Mouse (Mus musculus) liver, embryonic 16.5 days (tissue): Measurements from ENCODE around the gene Zfp281. TPM values are rescaled to one million over a fixed set of nuclear protein-coding genes. Genes with fewer than 3 reads are reported as not detected.

Experiments
- ATAC-seq: fragments of 200-750 bp; cut with Nextera tagmentation; 2 replicates; pipeline ENCODE4 v1.8.0; 2017; ENCODE audit warnings: low read depth, mild to moderate bottlenecking, moderate number of reproducible peaks, moderate library complexity
- H3K27ac ChIP-seq: fragments of 300-500 bp; sonication (generic); 2 replicates; pipeline ENCODE4 v1.5.1; 2014; ENCODE audit warnings: mild to moderate bottlenecking, low read length
- H3K27me3 ChIP-seq: fragments of 300-500 bp; sonication (generic); 2 replicates; pipeline ENCODE4 v1.6.1; 2014; ENCODE audit warnings: low read depth, low read length, mixed read lengths; ENCODE audit not compliant: control insufficient read depth, insufficient read depth
- H3K36me3 ChIP-seq: fragments of 300-500 bp; sonication (generic); 2 replicates; pipeline ENCODE4 v1.6.1; 2014; ENCODE audit warnings: mild to moderate bottlenecking; ENCODE audit not compliant: control insufficient read depth, insufficient read depth
- H3K4me1 ChIP-seq: fragments of 300-500 bp; sonication (generic); 2 replicates; pipeline ENCODE4 v1.6.1; 2014; ENCODE audit warnings: low read depth, low read length, mixed read lengths; ENCODE audit not compliant: control insufficient read depth
- H3K4me2 ChIP-seq: fragments of 300-500 bp; sonication (generic); 2 replicates; pipeline ENCODE4 v1.6.1; 2014; ENCODE audit warnings: low read depth, low read length, mixed read lengths
- H3K4me3 ChIP-seq: fragments of 300-500 bp; sonication (generic); 2 replicates; pipeline ENCODE4 v1.5.1; 2014; ENCODE audit warnings: low read depth, mild to moderate bottlenecking, low read length
- H3K9ac ChIP-seq: fragments of 300-500 bp; sonication (generic); 2 replicates; pipeline ENCODE4 v1.6.1; 2014; ENCODE audit warnings: low read depth, low read length
- H3K9me3 ChIP-seq: fragments of 300-500 bp; sonication (generic); replicated peaks from 2 replicates; pipeline ENCODE4 v1.6.1; 2016; ENCODE audit warnings: low read length; ENCODE audit not compliant: control insufficient read depth
- WGBS: fragments of 180-500 bp; shearing (Covaris S2); extraction: QIAGEN DNeasy Blood & Tissue Kit; methylation state at CpG from one replicate; pipeline ENCODE4 v1.1.7; 2014; ENCODE audit not compliant: insufficient replicate concordance; 5-methylcytosine and 5-hydroxymethylcytosine counted together
- polyA plus RNA-seq: library from polyadenylated mRNA; unstranded; fragments of >200 nt; fragmentation: Nextera tagmentation; extraction: Ambion mirVana; gene quantifications from 2 replicates; pipeline ENCODE4 v1.2.1, GENCODE M21; 2015

The Zfp281 gene
- polyA plus RNA-seq, 1 experiment from 2014 or later = 6.4 TPM

DNA sequence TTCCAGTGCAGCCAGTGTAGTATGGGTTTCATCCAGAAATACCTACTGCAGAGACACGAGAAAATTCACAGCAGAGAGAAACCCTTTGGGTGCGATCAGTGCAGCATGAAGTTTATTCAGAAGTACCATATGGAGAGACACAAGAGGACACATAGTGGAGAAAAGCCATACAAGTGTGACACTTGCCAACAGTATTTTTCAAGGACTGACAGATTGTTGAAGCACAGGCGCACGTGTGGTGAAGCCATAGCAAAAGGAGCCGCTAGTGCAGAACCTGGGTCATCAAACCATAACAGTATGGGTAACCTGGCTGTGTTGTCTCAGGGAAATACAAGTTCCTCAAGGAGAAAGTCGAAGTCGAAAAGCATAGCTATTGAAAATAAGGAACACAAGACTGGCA, 1.4 kb downstream of the Zfp281 start:
- peaks cover 20% of the 10 kb centered on the region for H3K4me1 ChIP-seq
- H3K4me3 ChIP-seq = peak overlapping the region; percentile 89
- peak overlapping the region; percentile 74 for H3K4me2 ChIP-seq
- H3K27me3 ChIP-seq = no peaks in the 10 kb centered on the region
- no peak overlapping the region for H3K27ac ChIP-seq
- no peaks in the 10 kb centered on the region for H3K36me3 ChIP-seq
- no peaks in the 10 kb centered on the region for H3K9me3 ChIP-seq
- H3K9ac ChIP-seq = no peak overlapping the region
- no peak for ATAC-seq
- 76% methylated on average over 7 of the region's 7 CpGs for WGBS

DNA sequence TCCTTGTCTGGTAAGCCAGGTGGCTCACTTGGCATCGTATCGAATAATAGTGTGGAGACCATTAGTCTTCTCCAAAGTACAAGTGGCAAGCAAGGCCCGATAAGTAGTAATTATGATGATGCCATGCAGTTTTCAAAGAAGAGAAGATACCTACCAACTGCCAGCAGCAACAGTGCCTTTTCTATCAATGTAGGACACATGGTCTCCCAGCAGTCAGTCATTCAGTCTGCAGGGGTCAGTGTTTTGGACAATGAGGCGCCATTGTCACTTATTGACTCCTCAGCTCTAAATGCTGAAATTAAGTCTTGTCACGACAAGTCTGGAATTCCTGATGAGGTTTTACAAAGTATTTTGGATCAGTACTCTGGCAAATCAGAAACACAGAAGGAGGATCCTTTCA, 2.1 kb downstream of the Zfp281 start:
- Histone ChIP-seq H3K4me3 (no peak overlapping the region), H3K4me2 (0 out of 2 replicates have a peak overlapping the region, but pooled peaks have one; percentile 74), H3K4me1 (peaks cover 20% of the 10 kb centered on the region), H3K9ac (no peak overlapping the region), H3K9me3 (no peaks in the 10 kb centered on the region), H3K36me3 (no peaks in the 10 kb centered on the region), H3K27ac (no peak overlapping the region), H3K27me3 (no peaks in the 10 kb centered on the region)
- WGBS = 77% methylated on average over 5 of the region's 5 CpGs
- no peak for ATAC-seq

DNA sequence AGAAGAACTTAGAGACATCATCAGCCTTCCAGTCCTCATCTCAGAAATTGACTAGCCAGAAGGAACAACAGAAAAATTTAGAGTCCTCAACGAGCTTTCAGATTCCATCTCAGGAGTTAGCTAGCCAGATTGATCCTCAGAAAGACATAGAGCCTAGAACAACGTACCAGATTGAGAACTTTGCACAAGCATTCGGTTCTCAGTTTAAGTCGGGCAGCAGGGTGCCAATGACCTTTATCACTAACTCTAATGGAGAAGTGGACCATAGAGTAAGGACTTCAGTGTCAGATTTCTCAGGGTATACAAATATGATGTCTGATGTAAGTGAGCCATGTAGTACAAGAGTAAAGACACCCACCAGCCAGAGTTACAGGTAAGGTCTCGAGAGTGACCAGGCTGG, 2.9 kb downstream of the Zfp281 start:
- Histone ChIP-seq H3K9ac (no peak overlapping the region), H3K4me3 (peak overlapping the region; percentile 15)
- 63% methylated on average over 5 of the region's 5 CpGs for WGBS

DNA sequence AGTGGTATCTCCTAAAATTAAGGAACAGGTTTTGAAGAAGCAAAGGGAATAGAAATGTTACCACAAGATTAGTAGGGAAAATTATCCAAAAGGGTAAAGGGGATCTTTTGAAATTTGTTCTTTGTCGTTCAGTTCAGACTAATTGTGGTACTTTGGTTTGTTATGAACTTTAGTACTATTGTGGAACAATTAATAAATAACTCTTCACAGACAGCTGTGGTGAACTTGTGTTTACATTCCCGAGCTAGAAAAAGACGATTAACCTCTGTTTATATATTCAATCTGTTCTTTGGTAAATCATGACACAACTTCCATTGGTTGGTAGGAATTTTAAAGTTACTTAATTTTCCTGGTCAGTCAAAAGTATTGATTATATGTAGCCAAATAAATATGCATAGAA, 8.2 kb downstream of the Zfp281 start:
- WGBS = 56% methylated on average over 3 of the region's 3 CpGs
- Histone ChIP-seq H3K4me2 (no peak overlapping the region), H3K36me3 (no peaks in the 10 kb centered on the region), H3K27me3 (no peaks in the 10 kb centered on the region), H3K9me3 (no peaks in the 10 kb centered on the region), H3K9ac (no peak overlapping the region), H3K4me1 (no peaks in the 10 kb centered on the region; the same call in 1 of the 2 replicates), H3K27ac (no peak overlapping the region), H3K4me3 (no peak overlapping the region)
- no peak for ATAC-seq

More for the DNA sequence above, 2.9 kb downstream of the Zfp281 start:
- H3K9me3 ChIP-seq = no peaks in the 10 kb centered on the region
- no peaks in the 10 kb centered on the region for H3K36me3 ChIP-seq
- H3K27ac ChIP-seq = no peak overlapping the region
- H3K27me3 ChIP-seq = no peaks in the 10 kb centered on the region
- H3K4me2 ChIP-seq = peak overlapping the region; percentile 18
- peaks cover 20% of the 10 kb centered on the region for H3K4me1 ChIP-seq
- ATAC-seq = no peak

DNA sequence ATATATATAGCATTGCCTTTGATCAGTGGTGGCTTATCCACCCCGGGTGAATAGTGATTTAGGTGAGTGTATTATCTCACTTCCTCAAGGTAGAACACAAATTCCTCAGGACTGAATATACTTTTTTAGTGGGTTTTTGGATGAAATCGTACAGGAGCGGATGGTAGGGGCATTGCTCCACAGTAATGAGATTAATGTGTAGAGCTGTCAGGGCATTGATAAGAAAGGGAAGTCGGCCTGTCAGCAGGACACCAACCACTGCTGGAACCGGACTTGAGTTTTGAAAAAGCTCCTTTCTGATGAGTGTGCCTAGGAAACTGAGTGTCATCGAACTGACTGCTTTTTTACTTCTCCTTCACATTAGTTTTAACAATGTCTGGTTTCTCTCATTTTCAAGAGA, 10.9 kb downstream of the Zfp281 start:
- Histone ChIP-seq H3K36me3 (no peaks in the 10 kb centered on the region), H3K4me2 (no peak overlapping the region), H3K4me1 (no peaks in the 10 kb centered on the region), H3K27me3 (no peaks in the 10 kb centered on the region), H3K27ac (no peak overlapping the region), H3K4me3 (no peak overlapping the region), H3K9ac (no peak overlapping the region), H3K9me3 (no peaks in the 10 kb centered on the region)
- no peak for ATAC-seq
- 22% methylated on average over 6 of the region's 6 CpGs for WGBS

DNA sequence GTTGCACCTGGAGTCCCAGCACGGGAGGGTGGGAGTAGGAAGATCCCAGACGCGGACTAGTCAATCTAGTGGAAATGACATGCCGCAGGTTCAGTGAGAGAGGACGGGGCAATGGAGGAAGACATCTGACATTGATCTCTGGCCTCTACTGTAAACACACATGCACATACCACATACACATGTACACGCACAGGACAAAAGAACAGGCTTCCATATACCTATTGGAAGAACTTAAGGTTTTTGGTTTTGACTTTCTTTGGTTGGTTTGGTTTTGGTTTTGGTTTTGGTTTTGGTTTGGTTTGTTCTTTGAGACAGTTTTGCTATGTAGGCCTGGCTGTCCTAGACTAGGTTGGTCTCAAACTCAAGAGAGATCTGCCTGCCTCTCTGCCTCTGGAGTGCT, 12.2 kb downstream of the Zfp281 start:
- H3K27ac ChIP-seq = no peak overlapping the region
- H3K27me3 ChIP-seq = no peaks in the 10 kb centered on the region
- H3K36me3 ChIP-seq = no peaks in the 10 kb centered on the region
- no peaks in the 10 kb centered on the region for H3K9me3 ChIP-seq
- H3K4me3 ChIP-seq = no peak overlapping the region
- no peak overlapping the region for H3K4me2 ChIP-seq
- H3K9ac ChIP-seq = no peak overlapping the region
- no peaks in the 10 kb centered on the region for H3K4me1 ChIP-seq
- ATAC-seq = no peak
- 74% methylated on average over 6 of the region's 6 CpGs for WGBS

DNA sequence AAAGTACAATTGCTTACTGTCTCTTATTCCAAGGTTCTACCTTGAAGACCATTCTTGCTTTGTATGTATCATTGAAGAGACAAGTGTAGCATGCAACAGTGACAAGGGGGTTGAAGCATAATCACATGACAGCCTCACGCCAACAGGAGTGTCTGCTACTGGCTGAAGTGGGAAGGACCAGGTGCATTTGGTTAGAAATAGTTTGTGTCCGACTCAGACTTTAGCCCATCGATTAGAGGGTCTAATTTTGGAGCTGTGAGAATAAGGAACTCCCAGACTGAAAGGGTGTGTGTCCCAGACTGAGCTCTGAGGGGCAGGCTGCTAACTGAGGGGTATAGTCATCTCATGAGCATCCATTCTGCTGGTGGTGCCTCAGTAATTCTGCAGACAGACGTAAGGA, 13.0 kb downstream of the Zfp281 start:
- no peak overlapping the region for H3K9ac ChIP-seq

DNA sequence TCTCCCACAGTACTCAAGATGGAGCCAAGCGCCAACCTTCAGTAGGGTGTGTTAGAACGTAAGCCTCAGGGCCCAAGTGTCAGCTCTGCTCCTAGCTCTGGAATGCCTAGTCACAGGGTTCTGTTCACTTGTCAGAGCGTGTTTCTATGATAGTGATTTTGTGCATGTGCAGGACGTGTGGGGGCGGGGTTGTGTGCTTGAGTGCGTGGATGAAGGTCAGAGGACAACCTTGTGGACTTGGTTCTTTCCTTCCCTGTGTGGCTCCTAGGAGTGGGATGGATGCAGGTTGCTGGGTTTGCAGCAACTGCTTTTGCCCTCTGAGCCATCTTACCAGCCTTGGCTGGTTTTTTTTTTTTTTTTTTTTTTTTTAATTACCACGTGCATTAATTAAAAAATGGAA, 13.5 kb downstream of the Zfp281 start:
- 58% methylated on average over 7 of the region's 7 CpGs for WGBS

More for the DNA sequence above, 13.0 kb downstream of the Zfp281 start:
- Histone ChIP-seq H3K9me3 (no peaks in the 10 kb centered on the region), H3K4me3 (no peak overlapping the region), H3K27ac (no peak overlapping the region), H3K36me3 (no peaks in the 10 kb centered on the region), H3K27me3 (no peaks in the 10 kb centered on the region), H3K4me2 (no peak overlapping the region), H3K4me1 (no peaks in the 10 kb centered on the region)
- ATAC-seq = no peak
- 62% methylated on average over 4 of the region's 4 CpGs for WGBS

DNA sequence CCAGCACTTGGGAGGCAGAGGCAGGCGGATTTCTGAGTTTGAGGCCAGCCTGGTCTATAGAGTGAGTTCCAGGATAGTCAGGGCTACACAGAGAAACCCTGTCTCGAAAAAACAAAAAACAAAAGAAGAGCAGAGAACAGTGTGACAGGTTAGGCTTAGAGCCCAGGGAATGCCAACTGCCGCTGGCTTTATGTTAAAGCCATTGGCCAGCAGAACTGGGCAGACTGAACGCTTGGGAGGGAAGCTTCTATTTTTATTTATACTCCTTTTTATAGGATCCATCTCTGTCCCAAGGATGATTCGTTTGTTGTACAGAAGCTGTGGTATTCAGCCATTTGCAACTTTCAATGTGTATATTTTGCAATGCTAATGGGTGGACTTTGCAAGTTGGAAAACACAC, 14.0 kb downstream of the Zfp281 start:
- H3K27me3 ChIP-seq = no peaks in the 10 kb centered on the region
- H3K27ac ChIP-seq = no peak overlapping the region
- H3K9me3 ChIP-seq = no peaks in the 10 kb centered on the region
- ATAC-seq = no peak
- no peaks in the 10 kb centered on the region for H3K4me1 ChIP-seq
- no peak overlapping the region for H3K4me2 ChIP-seq
- H3K9ac ChIP-seq = no peak overlapping the region
- H3K36me3 ChIP-seq = no peaks in the 10 kb centered on the region
- no peak overlapping the region for H3K4me3 ChIP-seq
- 67% methylated on average over 5 of the region's 5 CpGs for WGBS

More for the DNA sequence above, 13.5 kb downstream of the Zfp281 start:
- Histone ChIP-seq H3K9ac (no peak overlapping the region), H3K27ac (no peak overlapping the region), H3K36me3 (no peaks in the 10 kb centered on the region), H3K9me3 (no peaks in the 10 kb centered on the region), H3K27me3 (no peaks in the 10 kb centered on the region), H3K4me1 (no peaks in the 10 kb centered on the region), H3K4me2 (no peak overlapping the region), H3K4me3 (no peak overlapping the region)
- no peak for ATAC-seq
